Mouse (Mus musculus) forebrain, embryonic 13.5 days (tissue): Measurements from ENCODE around the gene Drap1. TPM values are rescaled to one million over a fixed set of nuclear protein-coding genes. Genes with fewer than 3 reads are reported as not detected.

Experiments used
- ATAC-seq: fragments of 200-750 bp; cut with Nextera tagmentation; 2 replicates; pipeline ENCODE4 v1.8.0; 2017
- H3K27ac ChIP-seq: fragments of 300-500 bp; sonication (generic); 2 replicates; pipeline ENCODE4 v1.5.1; 2015; ENCODE audit warnings: inconsistent platforms, mild to moderate bottlenecking, moderate library complexity
- H3K27me3 ChIP-seq: fragments of 300-500 bp; sonication (generic); 2 replicates; pipeline ENCODE4 v1.6.1; 2015; ENCODE audit warnings: mild to moderate bottlenecking, inconsistent platforms
- H3K36me3 ChIP-seq: fragments of 300-500 bp; sonication (generic); 2 replicates; pipeline ENCODE4 v1.6.1; 2015; ENCODE audit warnings: mild to moderate bottlenecking, inconsistent platforms; ENCODE audit not compliant: poor library complexity, severe bottlenecking
- H3K4me1 ChIP-seq: fragments of 300-500 bp; sonication (generic); 2 replicates; pipeline ENCODE4 v1.6.1; 2015; ENCODE audit warnings: inconsistent platforms
- H3K4me2 ChIP-seq: fragments of 300-500 bp; sonication (generic); 2 replicates; pipeline ENCODE4 v1.6.1; 2015; ENCODE audit warnings: inconsistent platforms, mild to moderate bottlenecking, moderate library complexity
- H3K4me3 ChIP-seq: fragments of 300-500 bp; sonication (generic); 2 replicates; pipeline ENCODE4 v1.5.1; 2015; ENCODE audit warnings: mild to moderate bottlenecking, inconsistent platforms
- H3K9ac ChIP-seq: fragments of 300-500 bp; sonication (generic); 2 replicates; pipeline ENCODE4 v1.6.1; 2015; ENCODE audit warnings: mild to moderate bottlenecking, inconsistent platforms
- H3K9me3 ChIP-seq: fragments of 300-500 bp; sonication (generic); replicated peaks from 2 replicates; pipeline ENCODE4 v1.6.1; 2016; ENCODE audit warnings: inconsistent platforms
- WGBS: fragments of 180-500 bp; shearing (Covaris S2); methylation state at CpG from one replicate; pipeline ENCODE4 v1.1.7; 2015; 5-methylcytosine and 5-hydroxymethylcytosine counted together
- polyA plus RNA-seq: library from polyadenylated mRNA; unstranded; fragments of >200 nt; fragmentation: Nextera tagmentation; extraction: Ambion mirVana; gene quantifications from 2 replicates; pipeline ENCODE4 v1.2.1, GENCODE M21; 2015

Gene Drap1
- polyA plus RNA-seq, 1 experiment from 2014 or later: 298 TPM

DNA sequence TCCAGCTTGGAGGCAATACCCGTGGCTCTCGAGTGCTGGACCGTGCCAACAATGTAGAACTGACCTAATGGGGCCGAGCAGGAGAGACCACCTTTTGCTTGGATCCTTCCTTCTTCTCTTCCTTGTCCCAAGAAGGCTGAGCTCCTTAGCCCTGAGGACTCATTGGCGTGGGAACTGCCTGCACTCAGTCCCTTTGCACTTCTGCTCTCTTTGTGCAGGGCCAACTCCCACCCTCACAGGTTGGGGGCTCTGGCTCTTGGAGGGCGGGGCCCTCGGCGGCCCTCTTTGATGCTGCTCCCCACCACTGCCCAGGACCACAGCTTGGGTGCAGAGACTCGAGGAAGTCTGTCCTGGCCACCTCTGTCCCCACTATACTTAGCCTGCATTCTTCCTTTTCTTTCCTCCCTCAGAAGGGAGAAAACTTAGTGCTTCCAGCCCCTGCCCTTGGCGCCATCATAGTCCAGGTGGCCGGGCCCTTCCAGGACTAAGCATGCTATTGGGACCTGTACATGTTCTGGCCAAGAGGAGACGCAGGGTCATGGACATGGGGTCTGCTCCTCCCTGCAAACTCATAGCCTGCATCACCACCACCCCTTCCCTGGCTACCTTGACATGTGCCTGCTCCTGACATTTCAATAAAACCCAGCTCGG is 2.0 kb upstream of the Drap1 start:
- Histone ChIP-seq H3K27me3 (no peaks in the 10 kb centered on the region), H3K4me3 (no peak overlapping the region), H3K4me2 (peak overlapping the region; percentile 71; the same call in 1 of the 2 replicates), H3K27ac (no peak overlapping the region), H3K36me3 (peaks cover 34% of the 10 kb centered on the region), H3K9me3 (no peaks in the 10 kb centered on the region), H3K9ac (0 out of 2 replicates have a peak overlapping the region, but pooled peaks have one; percentile 31), H3K4me1 (peaks cover 38% of the 10 kb centered on the region)
- no peak for ATAC-seq
- WGBS: 95% methylated on average over 13 of the region's 13 CpGs

DNA sequence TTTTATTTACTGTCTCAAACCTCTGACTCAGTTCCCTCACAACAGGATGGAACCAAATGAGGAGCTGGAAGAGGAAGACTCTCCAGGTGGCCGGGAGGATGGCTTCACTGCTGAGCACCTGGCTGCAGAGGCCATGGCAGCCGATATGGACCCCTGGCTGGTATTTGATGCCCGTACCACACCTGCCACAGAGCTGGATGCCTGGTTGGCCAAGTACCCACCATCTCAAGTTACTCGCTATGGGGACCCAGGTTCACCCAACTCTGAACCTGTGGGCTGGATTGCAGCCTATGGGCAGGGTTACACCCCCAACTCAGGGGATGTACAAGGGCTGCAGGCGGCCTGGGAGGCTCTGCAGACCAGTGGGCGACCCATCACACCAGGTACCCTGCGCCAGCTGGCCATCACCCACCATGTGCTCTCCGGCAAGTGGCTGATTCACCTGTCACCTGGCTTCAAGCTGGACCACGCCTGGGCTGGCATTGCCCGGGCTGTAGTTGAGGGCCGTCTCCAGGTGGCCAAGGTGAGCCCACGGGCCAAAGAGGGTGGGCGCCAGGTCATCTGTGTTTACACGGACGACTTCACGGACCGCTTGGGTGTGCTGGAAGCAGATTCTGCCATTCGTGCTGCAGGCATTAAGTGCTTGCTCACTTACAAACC is 1.3 kb upstream of the Drap1 start:
- Histone ChIP-seq H3K4me3 (peak overlapping the region; percentile 89), H3K27me3 (no peaks in the 10 kb centered on the region), H3K9me3 (no peaks in the 10 kb centered on the region), H3K4me2 (peak overlapping the region; percentile 71), H3K36me3 (peaks cover 41% of the 10 kb centered on the region), H3K27ac (peak overlapping the region; percentile 5; the same call in 1 of the 2 replicates), H3K9ac (peak overlapping the region; percentile 94), H3K4me1 (peaks cover 38% of the 10 kb centered on the region)
- WGBS: 91% methylated on average over 18 of the region's 18 CpGs
- ATAC-seq: no peak

DNA sequence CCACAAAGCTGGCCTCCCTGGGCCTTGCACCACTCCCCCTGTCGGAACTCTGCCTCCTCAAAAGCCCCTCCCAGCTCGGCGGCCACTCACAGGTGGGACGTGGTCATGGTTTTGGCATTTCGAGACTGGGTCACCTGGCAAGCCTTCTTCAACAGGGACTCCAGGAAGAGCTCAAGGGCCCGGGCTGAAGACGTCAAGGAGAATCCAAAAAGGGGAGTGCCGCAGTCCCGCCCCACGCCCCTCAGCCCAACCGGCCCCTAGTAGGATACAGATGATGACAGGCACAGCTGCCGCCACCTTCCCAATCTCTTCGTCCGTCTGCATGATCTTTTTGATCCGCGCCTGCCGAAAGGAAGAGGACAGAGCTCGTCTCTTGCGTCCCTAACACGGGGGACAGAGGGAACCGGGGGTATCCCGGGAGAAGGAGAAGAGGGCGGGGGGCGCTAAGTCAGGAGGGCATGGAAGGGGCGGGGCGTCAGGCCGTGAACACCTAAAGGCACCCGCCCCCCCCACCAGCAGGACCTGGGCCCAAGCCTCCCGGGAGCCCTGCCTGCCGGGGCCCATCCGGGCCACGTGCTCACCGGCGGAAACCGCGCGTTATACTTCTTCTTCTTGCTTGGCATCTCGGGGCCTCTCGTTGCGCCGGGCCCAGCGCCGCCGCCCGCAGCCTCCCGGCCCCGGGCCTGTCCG is 542 bp downstream of the Drap1 start:
- under 1% methylated on average over 40 of the region's 48 CpGs for WGBS
- H3K36me3 ChIP-seq: peaks cover 57% of the 10 kb centered on the region
- H3K9ac ChIP-seq: peak overlapping the region; percentile 84
- peak; percentile 59 for ATAC-seq
- H3K4me3 ChIP-seq: peak overlapping the region; percentile 89
- H3K27ac ChIP-seq: peak overlapping the region; percentile 87
- H3K4me2 ChIP-seq: peak overlapping the region; percentile 92
- peaks cover 38% of the 10 kb centered on the region for H3K4me1 ChIP-seq
- no peaks in the 10 kb centered on the region for H3K27me3 ChIP-seq
- H3K9me3 ChIP-seq: no peaks in the 10 kb centered on the region

DNA sequence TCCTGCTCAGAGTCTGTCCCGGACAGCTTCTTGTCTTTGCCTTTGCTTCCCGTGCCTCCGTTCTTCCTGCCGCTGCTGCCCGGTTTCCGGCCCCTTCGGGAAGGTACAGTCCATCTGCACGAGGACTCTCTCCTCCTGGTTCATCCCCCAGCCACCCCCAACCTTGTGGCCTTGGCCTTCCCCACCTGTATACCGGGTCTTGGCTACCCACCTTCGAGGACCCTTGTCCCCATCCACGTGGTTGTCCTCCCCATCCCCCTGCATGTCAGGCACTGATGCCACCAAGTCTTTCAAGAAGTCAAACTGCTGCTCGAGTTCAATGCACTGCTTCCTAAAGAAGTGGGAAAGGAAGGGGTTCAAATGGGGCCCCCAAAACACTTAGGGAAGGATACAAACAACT is 1.2 kb downstream of the Drap1 start:
- 69% methylated on average over 12 of the region's 12 CpGs for WGBS
- Histone ChIP-seq H3K27me3 (no peaks in the 10 kb centered on the region), H3K36me3 (peaks cover 57% of the 10 kb centered on the region), H3K4me1 (peaks cover 38% of the 10 kb centered on the region), H3K27ac (peak overlapping the region; percentile 87; the same call in 1 of the 2 replicates), H3K9me3 (no peaks in the 10 kb centered on the region), H3K4me3 (peak overlapping the region; percentile 89), H3K4me2 (peak overlapping the region; percentile 92), H3K9ac (peak overlapping the region; percentile 84)
- ATAC-seq: no peak

DNA sequence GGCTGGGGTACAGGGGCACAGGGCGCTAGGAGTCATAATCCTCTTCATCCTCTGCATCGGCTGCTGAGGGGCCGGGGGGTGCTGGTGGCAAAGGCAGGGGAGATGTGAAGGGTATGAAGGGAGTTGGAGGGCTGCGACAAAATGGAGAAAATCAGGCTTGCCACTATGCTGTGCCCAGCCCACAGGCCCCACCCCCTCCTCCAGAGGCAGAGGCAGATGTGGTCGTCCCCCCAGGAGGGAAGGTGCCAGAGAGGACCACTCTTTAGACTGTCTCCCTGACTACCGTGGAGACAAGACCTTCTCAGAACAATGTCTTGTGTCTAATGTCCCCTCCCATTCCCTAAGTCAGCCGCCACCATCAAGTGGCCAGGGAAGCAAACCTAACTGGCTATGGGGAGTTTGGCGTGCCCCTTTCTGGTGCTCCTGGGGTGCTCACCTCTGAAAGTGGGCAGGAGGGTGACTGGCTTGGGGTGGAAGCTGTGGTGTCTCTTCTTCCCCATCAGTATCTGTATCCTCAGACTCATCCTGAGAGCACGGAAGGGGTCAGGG is 1.8 kb downstream of the Drap1 start:
- H3K4me1 ChIP-seq: peaks cover 35% of the 10 kb centered on the region
- peaks cover 52% of the 10 kb centered on the region for H3K36me3 ChIP-seq
- 72% methylated on average over 9 of the region's 9 CpGs for WGBS

DNA sequence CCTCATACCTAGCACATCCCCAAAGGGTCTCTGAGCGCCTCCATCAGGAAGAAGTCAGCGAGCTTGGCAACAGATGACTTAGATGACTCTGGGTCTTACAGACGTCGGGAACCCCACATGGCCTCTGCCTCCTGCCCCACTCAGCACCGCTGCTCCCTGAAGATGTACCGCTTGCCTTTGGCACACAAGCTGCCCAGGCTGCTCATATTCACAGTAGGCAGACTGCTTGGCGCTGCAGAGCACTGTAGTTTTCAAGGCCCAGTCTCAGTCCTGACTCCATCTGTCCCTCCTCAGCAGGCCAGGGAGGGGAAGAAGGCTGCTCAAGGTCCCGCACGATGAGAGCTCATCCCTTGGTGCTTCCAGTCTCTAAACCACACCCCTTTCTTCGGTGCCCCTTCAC is 2.5 kb downstream of the Drap1 start:
- peaks cover 47% of the 10 kb centered on the region for H3K36me3 ChIP-seq
- peak overlapping the region; percentile 36 for H3K9ac ChIP-seq

More for the DNA sequence above, 1.8 kb downstream of the Drap1 start:
- Histone ChIP-seq H3K27ac (no peak overlapping the region), H3K4me2 (peak overlapping the region; percentile 92), H3K27me3 (no peaks in the 10 kb centered on the region), H3K4me3 (peak overlapping the region; percentile 89), H3K9ac (peak overlapping the region; percentile 84; the same call in 1 of the 2 replicates), H3K9me3 (no peaks in the 10 kb centered on the region)
- no peak for ATAC-seq

DNA sequence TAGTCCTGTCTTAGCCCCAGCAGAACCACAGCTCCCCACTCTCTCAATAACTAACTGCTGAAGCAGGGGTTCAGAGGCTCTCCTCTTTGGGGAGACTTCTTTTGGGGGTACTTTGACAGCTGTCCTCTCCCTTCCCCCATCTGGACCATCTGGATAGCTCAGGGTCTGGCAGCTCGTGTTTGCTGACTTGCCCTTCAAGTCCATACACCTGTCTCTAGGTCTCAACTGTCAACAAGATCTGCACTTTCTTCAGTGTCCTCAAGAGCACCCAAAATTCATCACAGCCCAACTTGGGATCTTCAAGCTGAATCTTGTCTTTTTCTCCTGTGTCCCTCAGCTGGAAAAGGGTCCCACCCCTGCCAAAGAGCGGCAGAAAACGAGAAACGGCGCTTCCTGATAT is 3.0 kb downstream of the Drap1 start:
- Histone ChIP-seq H3K27me3 (no peaks in the 10 kb centered on the region), H3K9me3 (no peaks in the 10 kb centered on the region), H3K27ac (no peak overlapping the region), H3K36me3 (peaks cover 42% of the 10 kb centered on the region), H3K4me1 (peaks cover 29% of the 10 kb centered on the region), H3K9ac (no peak overlapping the region), H3K4me3 (no peak overlapping the region), H3K4me2 (no peak overlapping the region)
- 92% methylated on average over 5 of the region's 5 CpGs for WGBS
- ATAC-seq: no peak

More for the DNA sequence above, 2.5 kb downstream of the Drap1 start:
- Histone ChIP-seq H3K27ac (no peak overlapping the region), H3K4me3 (no peak overlapping the region), H3K4me2 (no peak overlapping the region), H3K27me3 (no peaks in the 10 kb centered on the region), H3K9me3 (no peaks in the 10 kb centered on the region), H3K4me1 (peaks cover 34% of the 10 kb centered on the region)
- ATAC-seq: no peak
- 87% methylated on average over 10 of the region's 10 CpGs for WGBS

DNA sequence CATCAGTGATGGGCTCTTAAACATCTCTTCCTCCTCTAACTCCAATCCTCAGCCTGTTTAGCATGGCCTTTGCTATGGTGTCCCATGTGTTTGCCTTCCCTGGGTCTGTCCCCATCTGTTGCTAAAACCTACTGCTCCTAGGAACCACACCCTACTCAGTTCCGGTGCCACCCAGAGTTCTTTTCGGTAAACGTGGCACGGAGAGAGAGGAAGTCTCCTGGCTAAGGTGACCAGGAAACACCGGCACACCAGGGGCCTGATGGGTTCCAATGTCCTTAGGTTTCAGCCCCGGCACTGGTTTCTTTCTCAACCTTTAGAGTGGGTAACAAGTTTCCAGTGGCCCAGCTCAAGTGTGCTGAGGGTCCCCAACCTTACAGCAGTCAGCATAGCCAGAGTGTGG is 4.2 kb downstream of the Drap1 start:
- Histone ChIP-seq H3K4me3 (no peak overlapping the region), H3K36me3 (peaks cover 33% of the 10 kb centered on the region), H3K27ac (no peak overlapping the region), H3K4me2 (no peak overlapping the region), H3K4me1 (peaks cover 17% of the 10 kb centered on the region), H3K9ac (no peak overlapping the region), H3K9me3 (no peaks in the 10 kb centered on the region), H3K27me3 (no peaks in the 10 kb centered on the region)
- 97% methylated on average over 6 of the region's 6 CpGs for WGBS
- ATAC-seq: no peak

DNA sequence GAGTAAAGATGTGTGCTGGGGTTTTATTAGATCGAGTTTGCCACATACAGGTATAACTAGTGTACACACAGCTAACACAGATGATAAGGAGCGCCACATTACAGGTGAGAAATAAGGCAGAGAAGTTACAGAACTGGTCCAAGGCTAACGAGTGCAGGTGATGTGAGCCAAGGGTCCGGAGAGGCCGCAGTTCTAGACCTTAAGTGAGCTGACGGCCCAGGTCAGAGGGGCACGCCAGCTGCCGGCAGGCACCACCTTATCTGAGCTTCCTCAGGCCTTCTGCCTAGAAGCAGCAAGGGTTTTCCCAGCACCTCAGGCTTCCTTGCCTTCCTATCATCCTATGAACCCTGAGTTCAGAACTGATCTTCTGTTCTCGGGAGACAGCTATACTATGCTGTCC is 5.1 kb downstream of the Drap1 start:
- Histone ChIP-seq H3K9me3 (no peaks in the 10 kb centered on the region), H3K27me3 (no peaks in the 10 kb centered on the region), H3K4me2 (no peak overlapping the region), H3K36me3 (peaks cover 33% of the 10 kb centered on the region), H3K27ac (no peak overlapping the region), H3K4me1 (peaks cover 15% of the 10 kb centered on the region), H3K9ac (no peak overlapping the region), H3K4me3 (no peak overlapping the region)
- WGBS: 94% methylated on average over 9 of the region's 9 CpGs
- ATAC-seq: no peak

DNA sequence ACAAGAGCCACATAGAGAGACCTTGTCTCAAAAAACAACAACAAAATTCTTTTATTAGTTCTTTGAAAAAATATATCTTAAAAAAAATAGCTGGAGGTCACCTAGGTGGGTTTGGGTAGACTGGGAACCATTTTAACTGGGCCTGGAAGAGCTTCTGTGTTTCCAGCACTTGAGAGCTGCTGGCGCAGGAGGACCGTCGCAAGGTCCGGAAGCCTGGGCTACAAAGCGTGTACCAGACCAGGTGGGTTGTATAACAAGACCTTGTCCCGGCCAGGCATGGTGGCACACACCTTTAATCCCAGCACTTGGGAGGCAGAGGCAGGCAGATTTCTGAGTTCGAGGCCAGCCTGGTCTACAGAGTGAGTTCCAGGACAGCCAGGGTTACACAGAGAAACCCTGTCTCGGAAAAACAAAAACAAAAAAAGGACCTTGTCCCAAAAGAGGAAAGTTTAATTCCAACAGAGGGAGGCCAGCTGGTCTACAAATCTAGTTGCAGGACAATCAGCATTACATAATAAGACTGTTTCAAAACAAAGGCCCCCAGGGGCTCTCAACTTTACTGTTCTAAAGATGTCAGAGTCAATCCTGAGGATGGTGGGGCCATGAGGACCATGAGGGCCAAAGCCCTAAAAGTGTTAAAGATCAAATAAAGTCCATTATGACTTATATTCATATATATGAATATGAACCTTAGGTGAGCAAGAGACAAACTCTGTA is 5.9 kb downstream of the Drap1 start:
- H3K27me3 ChIP-seq: no peaks in the 10 kb centered on the region
- H3K9me3 ChIP-seq: no peaks in the 10 kb centered on the region
- ATAC-seq: no peak
- peaks cover 13% of the 10 kb centered on the region for H3K4me1 ChIP-seq
- peaks cover 33% of the 10 kb centered on the region for H3K36me3 ChIP-seq
- no peak overlapping the region for H3K9ac ChIP-seq
- WGBS: 94% methylated on average over 8 of the region's 8 CpGs
- H3K4me3 ChIP-seq: no peak overlapping the region
- no peak overlapping the region for H3K27ac ChIP-seq
- H3K4me2 ChIP-seq: no peak overlapping the region

DNA sequence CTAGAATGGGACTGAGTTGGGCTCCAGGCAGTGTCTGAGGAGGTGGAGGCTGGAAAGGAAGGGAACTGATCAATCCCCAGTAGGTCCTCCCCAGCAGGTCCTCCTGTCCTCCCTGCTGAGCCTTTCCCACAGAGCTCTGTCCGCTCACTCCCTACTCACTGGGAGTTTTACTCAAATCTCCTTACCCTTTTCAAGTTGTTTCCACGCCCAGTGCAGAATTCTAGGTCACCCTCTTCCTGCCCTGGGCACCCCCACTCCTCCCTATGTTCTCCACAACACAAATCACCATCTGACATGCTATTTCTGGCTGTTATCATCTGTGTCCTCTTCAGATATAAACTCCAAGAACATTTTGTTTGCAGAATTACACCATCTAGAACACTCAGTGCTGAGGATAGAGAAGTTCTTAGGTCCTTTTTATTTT is 10.2 kb downstream of the Drap1 start:
- Histone ChIP-seq H3K4me3 (no peak overlapping the region), H3K36me3 (peaks cover 1% of the 10 kb centered on the region; the same call in 1 of the 2 replicates), H3K4me1 (no peaks in the 10 kb centered on the region), H3K4me2 (no peak overlapping the region), H3K27me3 (no peaks in the 10 kb centered on the region), H3K9ac (no peak overlapping the region), H3K27ac (no peak overlapping the region), H3K9me3 (no peaks in the 10 kb centered on the region)
- WGBS: 69% methylated on average over 2 of the region's 2 CpGs
- ATAC-seq: no peak
